Mouse (Mus musculus) yolk sac, embryonic 10.5 days (tissue): ENCODE data around the gene Dock3.

Experiments used
- DNase-seq: peaks from one replicate; pipeline ENCODE4 v3.0.0-alpha.2; 2017; ENCODE audit warnings: low spot score

Gene Dock3

GRCm38 (mm10) chr9:107027586-107027985, 204.1 kb downstream of the Dock3 start:
- no peak for DNase-seq

DNA sequence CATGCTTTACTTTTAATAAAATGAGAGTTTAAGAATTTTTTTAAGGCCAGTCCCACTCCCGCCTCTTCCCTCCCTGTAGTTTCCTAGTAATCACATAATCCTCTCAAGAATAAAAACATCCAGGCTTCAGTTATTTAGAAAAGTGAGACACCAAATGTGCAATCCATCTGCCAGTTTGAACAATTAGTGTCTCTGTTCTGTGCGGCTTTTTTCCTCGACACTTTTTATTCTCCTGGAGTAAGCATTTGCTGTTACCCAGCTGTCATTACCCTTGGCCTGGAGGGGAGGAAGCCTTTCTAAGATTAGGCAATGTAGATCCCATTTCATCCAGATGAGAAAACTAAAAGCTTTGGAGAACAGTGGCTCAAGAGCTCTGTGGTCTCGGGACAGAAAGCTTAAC, 221.9 kb downstream of the Dock3 start:
- DNase-seq: no peak

- DNase-seq: no peak
These were observed 228.5 kb downstream of the Dock3 start for GRCm38 (mm10) chr9:107003187-107003586.

- DNase-seq: no peak
These were observed 261.0 kb downstream of the Dock3 start for GRCm38 (mm10) chr9:106970742-106971141.

DNA sequence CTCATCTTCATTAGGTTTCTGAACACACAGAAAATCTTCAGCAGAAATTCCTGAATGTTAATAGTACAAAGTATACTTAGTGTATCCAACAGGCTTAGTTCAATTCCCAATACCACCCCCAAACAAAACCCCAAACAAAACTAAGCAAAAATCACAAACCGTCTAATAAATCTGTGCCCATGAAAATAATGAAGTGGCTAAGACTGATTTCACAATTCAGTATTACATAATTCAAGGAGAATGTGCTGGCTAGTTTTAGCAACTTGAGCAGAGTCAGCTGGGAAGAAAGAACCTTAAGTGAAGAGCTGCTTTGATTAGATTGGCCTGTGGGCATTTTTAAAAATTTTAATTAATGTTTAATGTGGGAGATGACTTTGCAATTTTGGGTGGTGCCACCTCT, 273.3 kb downstream of the Dock3 start:
- DNase-seq: no peak

DNA sequence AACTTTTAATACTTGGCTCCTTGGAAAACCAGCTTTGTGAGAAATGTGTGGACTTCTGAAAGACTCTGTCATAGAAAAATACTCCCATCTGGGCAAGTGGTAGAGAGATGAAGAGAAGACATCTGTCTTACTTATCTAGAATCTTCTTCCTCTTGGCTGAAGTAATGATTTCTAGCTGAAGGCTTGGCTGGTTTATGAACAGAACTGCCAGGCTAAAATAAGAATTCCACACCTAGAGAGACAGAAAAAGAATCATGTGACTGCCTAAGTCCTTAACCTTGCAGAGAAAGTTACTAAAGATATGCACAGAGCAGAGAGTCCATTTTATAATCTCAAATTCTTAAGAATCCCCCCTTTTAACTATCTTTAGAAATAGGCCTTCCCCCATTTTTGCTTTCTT, 276.2 kb downstream of the Dock3 start:
- DNase-seq: no peak

GRCm38 (mm10) chr9:106934998-106935397, 296.7 kb downstream of the Dock3 start:
- no peak for DNase-seq

GRCm38 (mm10) chr9:106914878-106915277, 316.8 kb downstream of the Dock3 start:
- DNase-seq: no peak

GRCm38 (mm10) chr9:106913759-106914158, 317.9 kb downstream of the Dock3 start:
- DNase-seq: no peak

DNA sequence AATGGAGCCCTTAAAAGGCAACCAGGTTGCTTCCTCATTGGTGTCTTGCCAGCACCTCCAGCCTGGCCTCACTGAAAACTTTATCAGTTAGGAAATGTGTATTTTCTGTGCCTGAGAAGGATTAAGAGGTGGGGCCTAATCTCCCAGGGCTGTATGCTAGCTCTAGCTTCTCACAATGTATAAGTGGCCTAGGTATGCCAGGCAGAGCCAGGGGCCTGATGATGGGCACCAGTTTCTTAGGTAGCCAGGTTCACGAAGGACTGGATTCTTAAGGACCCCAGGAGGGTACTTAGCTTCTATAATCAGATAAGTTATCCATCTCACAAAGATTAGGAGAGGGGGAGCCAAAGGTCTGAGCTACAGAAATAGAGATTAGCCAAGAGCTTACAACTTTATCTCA, 320.1 kb downstream of the Dock3 start:
- no peak for DNase-seq

DNA sequence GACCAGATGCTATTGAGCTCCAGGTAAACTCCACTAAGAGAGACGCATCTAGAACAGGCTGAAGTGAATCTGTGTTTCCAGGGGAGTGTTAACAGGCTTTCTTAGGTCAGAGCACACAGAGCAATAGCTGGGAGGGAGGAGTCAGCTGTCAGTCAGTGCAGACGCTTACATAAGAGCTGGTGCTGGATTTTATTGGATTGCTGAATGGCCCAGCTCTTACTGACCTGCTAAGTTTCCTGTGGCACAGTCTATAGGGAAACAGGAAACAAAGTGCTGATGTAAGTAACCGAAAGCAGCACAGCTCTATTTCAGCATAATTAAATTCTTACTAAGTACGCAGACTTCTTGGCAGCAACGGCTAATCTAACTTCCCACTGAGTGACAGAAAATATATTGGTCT, 323.0 kb downstream of the Dock3 start:
- DNase-seq: no peak

GRCm38 (mm10) chr9:106908174-106908573, 323.5 kb downstream of the Dock3 start:
- DNase-seq: no peak

GRCm38 (mm10) chr9:106906597-106906996, 325.1 kb downstream of the Dock3 start:
- DNase-seq: no peak

- no peak for DNase-seq
These were observed 327.9 kb downstream of the Dock3 start for GRCm38 (mm10) chr9:106903791-106904134.

GRCm38 (mm10) chr9:106903099-106903790, 328.5 kb downstream of the Dock3 start:
- DNase-seq: no peak

GRCm38 (mm10) chr9:106901596-106901995, 330.1 kb downstream of the Dock3 start:
- no peak for DNase-seq

DNA sequence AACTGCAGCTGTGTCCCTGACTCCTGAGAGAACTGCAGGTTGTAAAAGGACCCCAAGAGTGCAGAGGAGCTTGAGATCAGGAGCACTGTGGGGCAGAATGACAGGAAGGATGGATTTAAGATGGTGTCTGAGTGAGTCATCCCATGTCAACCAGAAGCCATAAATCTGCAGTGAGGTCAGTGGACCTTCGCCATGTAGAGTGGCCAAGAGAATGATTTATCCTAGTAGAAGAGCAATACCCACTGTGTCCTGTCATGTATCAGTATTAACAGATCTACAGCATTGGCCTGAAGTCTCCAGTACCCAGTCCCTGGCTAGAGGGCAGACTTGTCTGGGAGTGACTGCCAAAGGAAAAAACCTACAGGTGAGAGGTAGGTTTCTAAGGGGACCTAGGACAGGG, 332.8 kb downstream of the Dock3 start:
- no peak for DNase-seq

DNA sequence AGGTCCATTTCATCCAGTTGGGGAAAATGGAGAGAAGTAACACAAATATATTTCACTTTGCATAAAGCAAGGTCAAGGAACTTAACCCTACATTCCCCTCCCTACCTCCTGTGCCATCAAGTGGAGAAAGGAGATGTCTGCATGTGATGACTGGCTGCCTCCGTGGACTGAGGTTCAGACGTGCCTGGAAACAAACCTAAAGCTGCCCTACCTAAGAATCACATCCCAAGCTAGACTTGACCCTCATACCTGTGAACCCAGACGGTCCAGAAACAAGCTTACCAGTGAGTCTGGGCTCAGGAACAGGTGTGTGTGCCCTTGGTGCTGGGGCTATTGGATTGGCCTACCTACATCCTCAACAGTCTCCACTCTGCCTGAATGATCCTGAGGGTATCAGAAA, 338.4 kb downstream of the Dock3 start:
- DNase-seq: no peak

DNA sequence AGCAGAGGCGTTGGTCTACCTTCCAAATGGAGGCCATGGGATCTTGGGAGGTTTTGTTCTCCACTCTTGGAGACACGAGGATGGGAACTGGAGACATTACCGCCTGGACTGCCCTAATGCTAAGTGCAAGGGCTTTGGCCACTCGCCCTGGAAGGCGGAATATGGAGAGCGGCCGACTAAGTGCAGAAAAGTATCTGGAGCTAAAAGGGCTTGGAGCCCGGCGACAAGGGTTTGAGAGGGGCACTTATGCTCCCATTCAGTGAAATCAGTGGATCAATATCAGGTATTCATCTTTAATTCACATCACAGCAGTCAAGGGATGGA, 339.2 kb downstream of the Dock3 start:
- DNase-seq: no peak

- peak; percentile 99 for DNase-seq
These were observed 339.7 kb downstream of the Dock3 start, which contains the start of gene Manf for GRCm38 (mm10) chr9:106891829-106892551. TSS of gene Manf (minus strand) at chr9:106891979.

DNA sequence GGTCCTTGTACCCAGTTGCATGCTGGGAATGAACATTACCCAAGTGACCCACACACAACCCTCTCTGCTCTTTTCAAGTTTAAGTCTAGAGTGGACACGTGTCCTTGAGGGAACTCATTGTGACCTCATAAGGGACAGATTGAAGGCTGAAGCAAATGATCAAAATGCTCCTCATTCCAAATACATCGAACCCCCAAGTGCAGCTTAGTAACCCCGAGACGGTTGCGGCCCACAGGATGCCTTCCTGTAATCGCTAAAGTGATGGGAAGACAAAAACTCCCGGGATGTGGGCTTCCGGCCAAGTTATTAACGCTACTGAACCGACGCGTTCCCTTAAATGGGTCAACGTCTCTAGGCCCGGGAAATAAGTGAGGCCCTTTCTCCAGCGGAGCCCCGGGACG, 340.4 kb downstream of the Dock3 start:
- DNase-seq: no peak

DNA sequence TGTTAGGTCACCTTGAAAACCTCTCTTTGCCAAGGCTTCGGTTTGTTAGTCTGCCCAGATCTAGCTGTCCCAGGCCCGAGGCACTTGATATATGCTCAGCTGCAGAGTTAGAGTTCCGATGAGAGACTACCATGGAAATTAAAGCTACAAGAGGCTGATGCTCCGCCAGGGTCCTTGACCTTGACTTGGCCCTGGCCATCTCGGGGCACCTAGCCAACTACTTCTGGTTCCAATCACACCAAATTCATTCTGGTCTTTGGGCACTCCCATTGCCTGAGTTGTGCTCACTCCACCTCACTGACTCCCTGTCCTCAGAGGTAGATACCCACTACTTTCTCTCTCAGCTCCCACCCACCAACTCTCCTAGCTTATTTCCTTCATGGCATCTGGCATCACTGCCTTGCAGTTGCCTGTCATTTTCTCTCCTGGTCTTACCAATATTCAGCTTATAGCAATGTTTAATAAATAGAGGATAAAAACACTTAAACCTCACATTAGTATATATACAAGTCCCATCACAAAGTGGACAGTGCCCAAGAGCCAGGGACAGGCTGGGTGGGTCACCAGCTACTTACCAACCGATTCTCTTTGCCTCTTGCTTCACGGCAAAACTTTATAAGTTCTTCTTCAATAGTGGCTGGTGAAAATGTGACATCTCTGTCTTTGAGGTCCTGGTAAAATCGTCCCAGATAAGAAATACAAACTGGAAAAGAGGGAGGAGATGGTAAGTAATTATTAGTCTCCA, 341.0 kb downstream of the Dock3 start:
- no peak for DNase-seq

DNA sequence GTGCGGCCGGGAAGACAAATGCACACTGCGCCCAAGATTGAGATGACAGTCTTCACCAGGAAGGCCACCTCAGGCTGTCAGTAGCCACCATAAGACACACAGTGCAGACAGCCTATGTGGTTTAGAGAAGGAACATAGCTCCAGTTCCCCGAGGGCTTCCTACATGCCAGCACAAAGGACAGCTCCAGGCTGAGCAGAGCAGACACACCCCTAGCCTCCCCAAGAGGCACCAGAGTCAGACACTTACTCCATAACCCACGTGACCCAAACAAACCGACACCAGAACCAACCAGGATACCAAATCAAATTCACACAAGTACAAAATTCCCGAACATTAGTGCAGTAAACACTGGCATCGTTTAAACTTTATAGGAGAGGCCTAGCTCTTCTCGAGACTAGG, 342.4 kb downstream of the Dock3 start:
- DNase-seq: no peak
